ENCODE assay signal across 9 mouse cellular contexts in the genomic region with DNA sequence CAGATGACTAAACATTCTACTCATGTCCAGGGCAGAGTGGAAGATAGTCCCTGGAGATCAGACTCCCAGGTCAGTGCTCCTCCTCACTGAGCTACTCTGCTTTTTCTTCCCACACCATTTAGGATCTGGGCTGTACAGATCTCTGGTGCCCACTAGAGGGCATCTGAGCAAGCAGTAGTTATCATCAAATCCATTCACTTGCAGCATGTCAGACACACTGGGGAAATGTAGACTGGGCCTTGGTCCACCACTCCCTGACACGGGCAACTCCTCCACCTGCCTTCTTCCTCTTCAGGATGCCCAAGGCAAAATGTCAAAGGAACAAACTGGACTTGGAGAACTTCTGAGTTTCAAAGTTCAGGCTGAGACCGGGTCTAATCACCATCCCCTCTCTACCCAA. TPM values are rescaled to one million over a fixed set of nuclear protein-coding genes. Genes with fewer than 3 reads are reported as not detected.
DNase-seq lines count a peak whose midpoint lies in the region; ATAC-seq and TF ChIP-seq lines count a peak whose summit lies in the region.
"Had no signal": no experiment of that assay in that cellular context is flagged by ENCODE, and none has a peak within 500 bp of the region (broad histone marks: within the 10 kb centered on the region; RNA-seq: fewer than 3 reads in every experiment).

No protein-coding gene starts in this region.

- no peaks in the 10 kb centered on the region for H3K79me2 ChIP-seq in CH12.LX (replicated peaks; ENCODE audit: control insufficient read depth, extremely low read depth, insufficient read depth, poor library complexity, severe bottlenecking)

- H3K27me3 ChIP-seq in kidney, embryonic 16.5 days (ENCODE audit: insufficient read depth, low read length), result no peaks in the 10 kb centered on the region; the same call in 1 of the 2 replicates
- H3K27me3 ChIP-seq in CH12.LX (replicated peaks), result no peaks in the 10 kb centered on the region

- no peaks in the 10 kb centered on the region for H3K36me3 ChIP-seq in kidney, embryonic 16.5 days (ENCODE audit: insufficient read depth, low read length)
- H3K36me3 ChIP-seq in CH12.LX (replicated peaks in 1 of 2; ENCODE audit: control insufficient read depth in 1 of 2, insufficient read depth in 1 of 2, low read length in 1 of 2), result no peaks in the 10 kb centered on the region
- H3K36me3 ChIP-seq: embryonic facial prominence, embryonic 13.5 days had no signal

- no peaks in the 10 kb centered on the region for H3K9me3 ChIP-seq in kidney, embryonic 16.5 days (ENCODE audit: low read length)
- no peaks in the 10 kb centered on the region for H3K9me3 ChIP-seq in CH12.LX (replicated peaks; ENCODE audit: low read length)
- H3K9me3 ChIP-seq: embryonic facial prominence, embryonic 13.5 days had no signal

- H3K4me3 ChIP-seq in kidney, embryonic 16.5 days (ENCODE audit: low read length), result no peak overlapping the region
- H3K4me3 ChIP-seq in CH12.LX (replicated peaks in 1 of 3; ENCODE audit: low read depth in 2 of 3, low read length in 2 of 3, poor library complexity in 1 of 3), result no peak overlapping the region
- H3K4me3 ChIP-seq: embryonic facial prominence, embryonic 13.5 days had no signal

- TF ChIP-seq CTCF in CH12.LX (conservative IDR thresholded peaks at IDR 0.05 in 1 of 2, IDR thresholded peaks at IDR 0.05 in 1 of 2; ENCODE audit: low read depth in 2 of 2, low read length in 2 of 2), result peak; percentile 92 to 96

- ATAC-seq in kidney, embryonic 16.5 days (ENCODE audit: low FRiP score, low TSS enrichment), result no peak

- dilution Hi-C loops in CH12.LX (cut with MboI; ENCODE audit: extremely low pct_ligation_motif_present, extremely low pct_unique_long_range_greater_than_20kb, low sequenced_read_pairs), result no loop called here

- H3K4me2 ChIP-seq in kidney, embryonic 16.5 days (replicated peaks; ENCODE audit: low read depth, low read length), result no peak overlapping the region
- no peak overlapping the region for H3K4me2 ChIP-seq in CH12.LX (ENCODE audit: insufficient read depth, low read depth, poor library complexity, severe bottlenecking)
- H3K4me2 ChIP-seq: embryonic facial prominence, embryonic 13.5 days had no signal

- peak; percentile 33 for DNase-seq in kidney, adult 18-20 months
- DNase-seq in CH12.LX (ENCODE audit: extremely low read depth) (peak; percentile 75), adipocyte (ENCODE audit: low spot score) (peak; percentile 60)
- peak; percentile 61 for DNase-seq in embryo, embryonic 11 days
- DNase-seq in layer of hippocampus, adult 9-10 months (ENCODE audit: low spot score), result peak; percentile 41
- peak; percentile 73 for DNase-seq in retina, embryonic 14.5 days (ENCODE audit: low spot score)
- DNase-seq in T-cell, adult 2 months (ENCODE audit: low spot score), result no peak

- 51% methylated on average over 2 of the region's 2 CpGs for WGBS in kidney, embryonic 16.5 days

- no peak for TF ChIP-seq POLR2A in CH12.LX (IDR thresholded peaks at IDR 0.05; ENCODE audit: low read depth, low read length)

- TF ChIP-seq RAD21 in CH12.LX (IDR thresholded peaks at IDR 0.05; ENCODE audit: low read depth, low read length), result peak; percentile 87

- no peak overlapping the region for H3K9ac ChIP-seq in kidney, embryonic 16.5 days (replicated peaks; ENCODE audit: low read length)
- no peak overlapping the region for H3K9ac ChIP-seq in CH12.LX (ENCODE audit: insufficient read depth, low read depth)
- H3K9ac ChIP-seq: embryonic facial prominence, embryonic 13.5 days had no signal

- no peak for TF ChIP-seq EP300 in CH12.LX (IDR thresholded peaks at IDR 0.05; ENCODE audit: low read length)

- in situ Hi-C loops in CH12.LX (cut with MboI; ENCODE audit: low pct_ligation_motif_present, low pct_unique_long_range_greater_than_20kb, low sequenced_read_pairs), result no loop called here

- H3K27ac ChIP-seq in kidney, embryonic 16.5 days (ENCODE audit: low read length), result no peak overlapping the region
- H3K27ac ChIP-seq in CH12.LX (ENCODE audit: insufficient read depth, low read depth), result no peak overlapping the region
- H3K27ac ChIP-seq: embryonic facial prominence, embryonic 13.5 days had no signal

- H3K4me1 ChIP-seq in kidney, embryonic 16.5 days (ENCODE audit: insufficient read depth, low read length), result no peaks in the 10 kb centered on the region
- H3K4me1 ChIP-seq in CH12.LX (ENCODE audit: control insufficient read depth in 1 of 2, insufficient read depth in 2 of 2), result peaks cover 2 to 26% of the 10 kb centered on the region in 2 experiments; a peak in 2 of 4 replicates
- H3K4me1 ChIP-seq: embryonic facial prominence, embryonic 13.5 days had no signal

TF ChIP-seq in CH12.LX, 34 proteins besides CTCF, POLR2A, EP300 and RAD21:
- TF ChIP-seq SMC3 (IDR thresholded peaks at IDR 0.05; ENCODE audit: low read depth, low read length) (peak; percentile 94), SIN3A (IDR thresholded peaks at IDR 0.05; ENCODE audit: low read length) (0 out of 2 replicates have a peak, but pooled peaks have one; percentile 20), USF2 (conservative IDR thresholded peaks at IDR 0.05; ENCODE audit: low read depth, low read length) (no peak), RCOR1 (conservative IDR thresholded peaks at IDR 0.05; ENCODE audit: low read depth, low read length) (no peak), ZKSCAN1 (IDR thresholded peaks at IDR 0.05; ENCODE audit: borderline replicate concordance, low read depth, low read length) (no peak), MEF2A (IDR thresholded peaks at IDR 0.05; ENCODE audit: borderline replicate concordance, low read depth, low read length) (0 out of 2 replicates have a peak, but pooled peaks have one; percentile 44), USF1 (IDR thresholded peaks at IDR 0.05; ENCODE audit: low read depth, low read length) (no peak), HCFC1 (IDR thresholded peaks at IDR 0.05; ENCODE audit: low read depth, low read length) (no peak), ZMIZ1 (IDR thresholded peaks at IDR 0.05; ENCODE audit: low read depth, low read length) (no peak), MAFK (IDR thresholded peaks at IDR 0.05; ENCODE audit: insufficient replicate concordance, low read length) (no peak), MXI1 (IDR thresholded peaks at IDR 0.05; ENCODE audit: low read depth, low read length) (no peak), IRF4 (IDR thresholded peaks at IDR 0.05; ENCODE audit: low read depth, low read length) (no peak), ZC3H11A (IDR thresholded peaks at IDR 0.05; ENCODE audit: low read depth, low read length) (peak; percentile 60), KAT2A (IDR thresholded peaks at IDR 0.05; ENCODE audit: insufficient replicate concordance, low read length) (no peak), JUND (conservative IDR thresholded peaks at IDR 0.05; ENCODE audit: low read depth, low read length) (peak; percentile 21; the same call in 1 of the 2 replicates)

RNA-seq across cellular contexts. Expression of a gene that starts 51.9 kb away (rescaled TPM):
- not detected in 2 replicates for polyA plus RNA-seq in kidney, embryonic 16.5 days (2015; fragmentation: Nextera tagmentation; extraction: Ambion mirVana)
- total RNA-seq in CH12.LX (2012; rRNA removed) (1.2 and 2.1 TPM in 2 replicates), CH12.LX (2014; rRNA removed) (0.88 and 1.1 TPM in 2 replicates)
- polyA plus RNA-seq in CH12.LX (2012; ENCODE audit: insufficient read length, low read depth), result 2.4 and 2.8 TPM in 2 replicates
